Mouse (Mus musculus) erythroid progenitor cell, adult 5-6 weeks (primary cell): ENCODE results near the gene Ufsp1. TPM values are rescaled to one million over a fixed set of nuclear protein-coding genes. Genes with fewer than 3 reads are reported as not detected.
A peak's percentile ranks its signal among the peaks of the same experiment; 100 is the strongest.

Experiments
- ATAC-seq: replicated peaks from 2 replicates; pipeline ENCODE4 v1.8.0; 2016; ENCODE audit warnings: moderate number of reproducible peaks, mild to moderate bottlenecking, moderate TSS enrichment, inconsistent platforms; ENCODE audit not compliant: poor library complexity, low FRiP score, severe bottlenecking
- total RNA-seq, 2 experiments: library from RNA; stranded (forward) in 1 of 2; stranded (reverse) in 1 of 2; fragments of 150-400 nt in 1 of 2; fragments of 186-747, 209-891 nt in 1 of 2; gene quantifications; 2 replicates each; pipeline versions ENCODE4 v1.2.3 to v1.2.4; 2015 to 2017; ENCODE audit warnings: low replicate concordance in 2 of 2

Ufsp1 gene
- total RNA-seq, 2 experiments from 2014 or later = 27.8 to 61.2 TPM

- ATAC-seq = no peak
These were observed 290 bp downstream of the Ufsp1 start for GRCm38 (mm10) chr5:137294744-137295093.

- no peak for ATAC-seq
These were observed 867 bp downstream of the Ufsp1 start for GRCm38 (mm10) chr5:137295296-137295695.

GRCm38 (mm10) chr5:137295712-137296111 lies 1.3 kb downstream of the Ufsp1 start:
- ATAC-seq = no peak

GRCm38 (mm10) chr5:137297126-137297525 lies 2.7 kb downstream of the Ufsp1 start:
- no peak for ATAC-seq

- no peak for ATAC-seq
These were observed 4.8 kb downstream of the Ufsp1 start for GRCm38 (mm10) chr5:137299240-137299639.

- no peak for ATAC-seq
These were observed 6.8 kb downstream of the Ufsp1 start for GRCm38 (mm10) chr5:137301253-137301652.

GRCm38 (mm10) chr5:137303609-137304008 lies 9.2 kb downstream of the Ufsp1 start:
- no peak for ATAC-seq

GRCm38 (mm10) chr5:137304165-137304564 lies 9.7 kb downstream of the Ufsp1 start:
- ATAC-seq = no peak

- ATAC-seq = no peak
These were observed 10.4 kb downstream of the Ufsp1 start for GRCm38 (mm10) chr5:137304816-137305215.

GRCm38 (mm10) chr5:137305822-137306221 lies 11.4 kb downstream of the Ufsp1 start:
- ATAC-seq = no peak

- 0 out of 2 replicates have a peak, but pooled peaks have one; percentile 10 for ATAC-seq
These were observed 12.1 kb downstream of the Ufsp1 start for GRCm38 (mm10) chr5:137306439-137307005.

GRCm38 (mm10) chr5:137307071-137307912 lies 12.9 kb downstream of the Ufsp1 start, which contains the start of gene Srrt:
Gene Srrt (minus strand): TSS chr5:137307674.
- peak; percentile 88 for ATAC-seq

GRCm38 (mm10) chr5:137308356-137308755 lies 13.9 kb downstream of the Ufsp1 start:
- ATAC-seq = no peak

GRCm38 (mm10) chr5:137313466-137314192 lies 19.2 kb downstream of the Ufsp1 start:
- 0 out of 2 replicates have a peak, but pooled peaks have one; percentile 13 for ATAC-seq

GRCm38 (mm10) chr5:137314193-137315083 lies 20.0 kb downstream of the Ufsp1 start, which contains the start of gene Trip6:
Gene Trip6 (minus strand): TSS chr5:137314404.
- ATAC-seq = peak; percentile 27; the same call in 1 of the 2 replicates

- peak; percentile 60 for ATAC-seq
These were observed 20.9 kb downstream of the Ufsp1 start for GRCm38 (mm10) chr5:137315084-137315903.

- ATAC-seq = peak; percentile 40
These were observed 22.9 kb downstream of the Ufsp1 start for GRCm38 (mm10) chr5:137317361-137317760.

- ATAC-seq = no peak
These were observed 24.1 kb downstream of the Ufsp1 start for GRCm38 (mm10) chr5:137318570-137318969.

- peak; percentile 18; the same call in 1 of the 2 replicates for ATAC-seq
These were observed 26.6 kb downstream of the Ufsp1 start for GRCm38 (mm10) chr5:137320996-137321395.
